Mouse (Mus musculus): ENCODE measurements around the gene Znhit1. TPM values are rescaled to one million over a fixed set of nuclear protein-coding genes. Genes with fewer than 3 reads are reported as not detected.

Znhit1 gene
- polyA plus RNA-seq, 1 experiment from 2014 or later, result 81.0 TPM

GRCm38 (mm10) chr5:136982338-136982930 is 5.4 kb downstream of the Znhit1 start:
- Histone ChIP-seq H3K36me3 (ENCODE audit: control insufficient read depth, insufficient read depth, low read length) (no peaks in the 10 kb centered on the region), H3K9me3 (ENCODE audit: control insufficient read depth, low read length) (no peaks in the 10 kb centered on the region), H3K27ac (replicated peaks) (no peak overlapping the region), H3K9ac (ENCODE audit: low read length) (no peak overlapping the region), H3K27me3 (ENCODE audit: control insufficient read depth, insufficient read depth, low read length) (no peaks in the 10 kb centered on the region), H3K4me3 (ENCODE audit: low read depth, low read length) (no peak overlapping the region), H3K4me2 (replicated peaks; ENCODE audit: low read depth) (no peak overlapping the region), H3K4me1 (replicated peaks; ENCODE audit: control insufficient read depth, insufficient read depth) (no peaks in the 10 kb centered on the region)
- ATAC-seq (ENCODE audit: low FRiP score, low TSS enrichment) (no peak), DNase-seq (ENCODE audit: low spot score) (peak; percentile 58)
- 61% methylated on average over 11 of the region's 16 CpGs for WGBS
- TF ChIP-seq EP300 (optimal IDR thresholded peaks at IDR 0.05) (no peak), CTCF (IDR thresholded peaks at IDR 0.05; ENCODE audit: low read depth) (peak; percentile 66)

- 86% methylated on average over 8 of the region's 8 CpGs for WGBS
- TF ChIP-seq EP300 (optimal IDR thresholded peaks at IDR 0.05), result no peak
- TF ChIP-seq CTCF (IDR thresholded peaks at IDR 0.05; ENCODE audit: low read depth), result peak; percentile 50
- H3K4me2 ChIP-seq (replicated peaks; ENCODE audit: low read depth), result no peak overlapping the region
- H3K4me1 ChIP-seq (replicated peaks; ENCODE audit: control insufficient read depth, insufficient read depth), result no peaks in the 10 kb centered on the region
- no peak overlapping the region for H3K27ac ChIP-seq (replicated peaks)
- H3K4me3 ChIP-seq (ENCODE audit: low read depth, low read length), result no peak overlapping the region
- ATAC-seq (ENCODE audit: low FRiP score, low TSS enrichment) (no peak), DNase-seq (ENCODE audit: low spot score) (no peak)
- no peak overlapping the region for H3K9ac ChIP-seq (ENCODE audit: low read length)
- H3K36me3 ChIP-seq (ENCODE audit: control insufficient read depth, insufficient read depth, low read length), result no peaks in the 10 kb centered on the region
- no peaks in the 10 kb centered on the region for H3K9me3 ChIP-seq (ENCODE audit: control insufficient read depth, low read length)
- no peaks in the 10 kb centered on the region for H3K27me3 ChIP-seq (ENCODE audit: control insufficient read depth, insufficient read depth, low read length)
Measured at GRCm38 (mm10) chr5:136980974-136981373, 6.8 kb downstream of the Znhit1 start.

GRCm38 (mm10) chr5:136979762-136980161 is 8.1 kb downstream of the Znhit1 start:
- no peak overlapping the region for H3K27ac ChIP-seq (replicated peaks)
- WGBS, result 90% methylated on average over 2 of the region's 2 CpGs
- H3K9ac ChIP-seq (ENCODE audit: low read length), result no peak overlapping the region
- no peaks in the 10 kb centered on the region for H3K4me1 ChIP-seq (replicated peaks; ENCODE audit: control insufficient read depth, insufficient read depth)
- no peaks in the 10 kb centered on the region for H3K27me3 ChIP-seq (ENCODE audit: control insufficient read depth, insufficient read depth, low read length)
- H3K9me3 ChIP-seq (ENCODE audit: control insufficient read depth, low read length), result no peaks in the 10 kb centered on the region
- TF ChIP-seq EP300 (optimal IDR thresholded peaks at IDR 0.05) (no peak), CTCF (IDR thresholded peaks at IDR 0.05; ENCODE audit: low read depth) (no peak)
- DNase-seq (ENCODE audit: low spot score), result no peak
- ATAC-seq (ENCODE audit: low FRiP score, low TSS enrichment), result no peak
- H3K36me3 ChIP-seq (ENCODE audit: control insufficient read depth, insufficient read depth, low read length), result no peaks in the 10 kb centered on the region
- H3K4me2 ChIP-seq (replicated peaks; ENCODE audit: low read depth), result no peak overlapping the region
- no peak overlapping the region for H3K4me3 ChIP-seq (ENCODE audit: low read depth, low read length)

GRCm38 (mm10) chr5:136977769-136978168 is 10.1 kb downstream of the Znhit1 start:
- no peak overlapping the region for H3K4me3 ChIP-seq (ENCODE audit: low read depth, low read length)
- no peaks in the 10 kb centered on the region for H3K9me3 ChIP-seq (ENCODE audit: control insufficient read depth, low read length)
- ATAC-seq (ENCODE audit: low FRiP score, low TSS enrichment), result no peak
- TF ChIP-seq CTCF (IDR thresholded peaks at IDR 0.05; ENCODE audit: low read depth), result no peak
- TF ChIP-seq EP300 (optimal IDR thresholded peaks at IDR 0.05), result no peak
- 33% methylated on average over 4 of the region's 4 CpGs for WGBS
- no peak overlapping the region for H3K27ac ChIP-seq (replicated peaks)
- DNase-seq (ENCODE audit: low spot score), result no peak
- H3K36me3 ChIP-seq (ENCODE audit: control insufficient read depth, insufficient read depth, low read length), result no peaks in the 10 kb centered on the region
- no peaks in the 10 kb centered on the region for H3K27me3 ChIP-seq (ENCODE audit: control insufficient read depth, insufficient read depth, low read length)
- H3K9ac ChIP-seq (ENCODE audit: low read length), result no peak overlapping the region
- no peaks in the 10 kb centered on the region for H3K4me1 ChIP-seq (replicated peaks; ENCODE audit: control insufficient read depth, insufficient read depth)
- no peak overlapping the region for H3K4me2 ChIP-seq (replicated peaks; ENCODE audit: low read depth)

- Histone ChIP-seq H3K36me3 (ENCODE audit: control insufficient read depth, insufficient read depth, low read length) (no peaks in the 10 kb centered on the region), H3K4me2 (replicated peaks; ENCODE audit: low read depth) (no peak overlapping the region), H3K4me1 (replicated peaks; ENCODE audit: control insufficient read depth, insufficient read depth) (no peaks in the 10 kb centered on the region), H3K27me3 (ENCODE audit: control insufficient read depth, insufficient read depth, low read length) (no peaks in the 10 kb centered on the region), H3K27ac (replicated peaks) (no peak overlapping the region), H3K9ac (ENCODE audit: low read length) (0 out of 2 replicates have a peak overlapping the region, but pooled peaks have one; percentile 18), H3K4me3 (ENCODE audit: low read depth, low read length) (no peak overlapping the region), H3K9me3 (ENCODE audit: control insufficient read depth, low read length) (no peaks in the 10 kb centered on the region)
- no peak for TF ChIP-seq CTCF (IDR thresholded peaks at IDR 0.05; ENCODE audit: low read depth)
- no peak for TF ChIP-seq EP300 (optimal IDR thresholded peaks at IDR 0.05)
- no peak for ATAC-seq (ENCODE audit: low FRiP score, low TSS enrichment)
- 66% methylated on average over 8 of the region's 8 CpGs for WGBS
- no peak for DNase-seq (ENCODE audit: low spot score)
Measured at GRCm38 (mm10) chr5:136973670-136974069, 14.2 kb downstream of the Znhit1 start.

- H3K36me3 ChIP-seq (ENCODE audit: control insufficient read depth, insufficient read depth, low read length), result peaks cover 5% of the 10 kb centered on the region; the same call in 1 of the 2 replicates
- H3K27ac ChIP-seq (replicated peaks), result no peak overlapping the region
- ATAC-seq (ENCODE audit: low FRiP score, low TSS enrichment) (peak; percentile 53), DNase-seq (ENCODE audit: low spot score) (peak; percentile 80)
- WGBS, result 68% methylated on average over 1 of the region's 1 CpGs
- no peak overlapping the region for H3K4me3 ChIP-seq (ENCODE audit: low read depth, low read length)
- TF ChIP-seq CTCF (IDR thresholded peaks at IDR 0.05; ENCODE audit: low read depth) (peak; percentile 87), EP300 (optimal IDR thresholded peaks at IDR 0.05) (no peak)
- no peak overlapping the region for H3K4me2 ChIP-seq (replicated peaks; ENCODE audit: low read depth)
- no peak overlapping the region for H3K9ac ChIP-seq (ENCODE audit: low read length)
- no peaks in the 10 kb centered on the region for H3K27me3 ChIP-seq (ENCODE audit: control insufficient read depth, insufficient read depth, low read length)
- H3K9me3 ChIP-seq (ENCODE audit: control insufficient read depth, low read length), result no peaks in the 10 kb centered on the region
- H3K4me1 ChIP-seq (replicated peaks; ENCODE audit: control insufficient read depth, insufficient read depth), result peaks cover 17% of the 10 kb centered on the region
Measured at GRCm38 (mm10) chr5:136970703-136971102, 17.1 kb downstream of the Znhit1 start.
